Mouse (Mus musculus) lung, embryonic 14.5 days (tissue): ENCODE data around the gene Sept11. TPM values are rescaled to one million over a fixed set of nuclear protein-coding genes. Genes with fewer than 3 reads are reported as not detected.

Experiments used
- ATAC-seq: fragments of 200-750 bp; cut with Nextera tagmentation; 2 replicates; pipeline ENCODE4 v1.8.0; 2017; ENCODE audit warnings: mild to moderate bottlenecking, moderate TSS enrichment, moderate library complexity; ENCODE audit not compliant: insufficient read depth
- DNase-seq: peaks from one replicate; pipeline ENCODE4 v3.0.0-alpha.2; 2015
- H3K27ac ChIP-seq: fragments of 300-500 bp; sonication (generic); 2 replicates; pipeline ENCODE4 v1.5.1; 2014; ENCODE audit warnings: low read depth, mild to moderate bottlenecking, moderate library complexity
- H3K27me3 ChIP-seq: fragments of 300-500 bp; sonication (generic); 2 replicates; pipeline ENCODE4 v1.6.1; 2014; ENCODE audit warnings: low read length, control low read depth; ENCODE audit not compliant: insufficient read depth
- H3K36me3 ChIP-seq: fragments of 300-500 bp; sonication (generic); 2 replicates; pipeline ENCODE4 v1.6.1; 2014; ENCODE audit warnings: control low read depth; ENCODE audit not compliant: insufficient read depth
- H3K4me1 ChIP-seq: fragments of 300-500 bp; sonication (generic); 2 replicates; pipeline ENCODE4 v1.6.1; 2014; ENCODE audit warnings: antibody characterized with exemption, control low read depth; ENCODE audit not compliant: insufficient read depth
- H3K4me2 ChIP-seq: fragments of 300-500 bp; sonication (generic); 2 replicates; pipeline ENCODE4 v1.6.1; 2014; ENCODE audit warnings: mild to moderate bottlenecking
- H3K4me3 ChIP-seq: fragments of 300-500 bp; sonication (generic); 2 replicates; pipeline ENCODE4 v1.5.1; 2014; ENCODE audit warnings: low read depth, low read length
- H3K9ac ChIP-seq: fragments of 300-500 bp; sonication (generic); 2 replicates; pipeline ENCODE4 v1.6.1; 2014
- H3K9me3 ChIP-seq: fragments of 300-500 bp; sonication (generic); 2 replicates; pipeline ENCODE4 v1.6.1; 2016; ENCODE audit warnings: low read depth, low read length, control low read depth
- CTCF ChIP-seq: IDR thresholded peaks from 2 replicates; pipeline ENCODE4 v1.5.1; 2016; ENCODE audit warnings: antibody characterized with exemption, low read depth
- WGBS: fragments of 180-500 bp; shearing (Covaris S2); extraction: QIAGEN DNeasy Blood & Tissue Kit; methylation state at CpG from one replicate; pipeline ENCODE4 v1.1.7; 2014; 5-methylcytosine and 5-hydroxymethylcytosine counted together
- polyA plus RNA-seq: library from polyadenylated mRNA; unstranded; fragments of >200 nt; fragmentation: Nextera tagmentation; extraction: Ambion mirVana; gene quantifications from 2 replicates; pipeline ENCODE4 v1.2.1, GENCODE M21; 2014

The Sept11 gene
- polyA plus RNA-seq, 1 experiment from 2014 or later = 184 TPM

GRCm38 (mm10) chr5:93207006-93207348 lies 113.7 kb downstream of the Sept11 start:
- Histone ChIP-seq H3K27me3 (no peaks in the 10 kb centered on the region), H3K4me2 (peak overlapping the region; percentile 67), H3K9me3 (no peaks in the 10 kb centered on the region), H3K9ac (peak overlapping the region; percentile 95), H3K27ac (peak overlapping the region; percentile 96), H3K36me3 (peaks cover 2% of the 10 kb centered on the region), H3K4me1 (0 out of 2 replicates have a peak, but pooled peaks cover 5% of the 10 kb centered on the region), H3K4me3 (peak overlapping the region; percentile 87)
- DNase-seq = peak; percentile 79
- no peak for TF ChIP-seq CTCF
- 1% methylated on average over 6 of the region's 6 CpGs for WGBS
- ATAC-seq = peak; percentile 19

- Histone ChIP-seq H3K27me3 (no peaks in the 10 kb centered on the region), H3K4me1 (0 out of 2 replicates have a peak, but pooled peaks cover 5% of the 10 kb centered on the region), H3K9me3 (no peaks in the 10 kb centered on the region), H3K36me3 (no peaks in the 10 kb centered on the region), H3K9ac (no peak overlapping the region), H3K4me2 (peak overlapping the region; percentile 67), H3K27ac (peak overlapping the region; percentile 96), H3K4me3 (no peak overlapping the region)
- 71% methylated on average over 1 of the region's 1 CpGs for WGBS
- ATAC-seq = no peak
- DNase-seq = no peak
- TF ChIP-seq CTCF = no peak
Measured at GRCm38 (mm10) chr5:93207555-93207954, 114.3 kb downstream of the Sept11 start.

GRCm38 (mm10) chr5:93218375-93218774 lies 125.1 kb downstream of the Sept11 start:
- ATAC-seq (no peak), DNase-seq (no peak)
- no peak overlapping the region for H3K27ac ChIP-seq
- H3K36me3 ChIP-seq = no peaks in the 10 kb centered on the region
- no peaks in the 10 kb centered on the region for H3K9me3 ChIP-seq
- no peak for TF ChIP-seq CTCF
- 82% methylated on average over 3 of the region's 3 CpGs for WGBS
- no peak overlapping the region for H3K9ac ChIP-seq
- no peaks in the 10 kb centered on the region for H3K27me3 ChIP-seq
- H3K4me1 ChIP-seq = no peaks in the 10 kb centered on the region
- no peak overlapping the region for H3K4me3 ChIP-seq
- no peak overlapping the region for H3K4me2 ChIP-seq

- no peak overlapping the region for H3K9ac ChIP-seq
- ATAC-seq = peak; percentile 75
- H3K4me1 ChIP-seq = no peaks in the 10 kb centered on the region
- H3K36me3 ChIP-seq = no peaks in the 10 kb centered on the region
- peak overlapping the region; percentile 51; the same call in 1 of the 2 replicates for H3K27ac ChIP-seq
- no peaks in the 10 kb centered on the region for H3K27me3 ChIP-seq
- WGBS = 35% methylated on average over 3 of the region's 3 CpGs
- no peak overlapping the region for H3K4me3 ChIP-seq
- DNase-seq = peak; percentile 81
- no peaks in the 10 kb centered on the region for H3K9me3 ChIP-seq
- H3K4me2 ChIP-seq = no peak overlapping the region
- no peak for TF ChIP-seq CTCF
Measured at GRCm38 (mm10) chr5:93221661-93222060, 128.4 kb downstream of the Sept11 start.

- WGBS = 77% methylated on average over 2 of the region's 2 CpGs
- TF ChIP-seq CTCF = no peak
- Histone ChIP-seq H3K4me3 (no peak overlapping the region), H3K27me3 (no peaks in the 10 kb centered on the region), H3K9ac (no peak overlapping the region), H3K4me1 (no peaks in the 10 kb centered on the region), H3K9me3 (no peaks in the 10 kb centered on the region), H3K27ac (no peak overlapping the region), H3K4me2 (no peak overlapping the region), H3K36me3 (no peaks in the 10 kb centered on the region)
- DNase-seq (no peak), ATAC-seq (no peak)
Measured at GRCm38 (mm10) chr5:93224549-93224948, 131.3 kb downstream of the Sept11 start.

Other genes starting within 250 kb of the Sept11 start
- 1.8 and 2.0 TPM in 2 replicates for gene Sowahb, start 48.4 kb upstream of the Sept11 start, polyA plus RNA-seq
- gene Ccni, start 113.1 kb downstream of the Sept11 start, polyA plus RNA-seq = 157 and 165 TPM in 2 replicates
- 1.2 and 2.0 TPM in 2 replicates for gene 2010109A12Rik, start 113.1 kb downstream of the Sept11 start, polyA plus RNA-seq
- 50.9 and 53.5 TPM in 2 replicates for gene Ccng2, start 173.8 kb downstream of the Sept11 start, polyA plus RNA-seq